Mouse (Mus musculus): Measurements from ENCODE around the gene Ppm1l.

DNA sequence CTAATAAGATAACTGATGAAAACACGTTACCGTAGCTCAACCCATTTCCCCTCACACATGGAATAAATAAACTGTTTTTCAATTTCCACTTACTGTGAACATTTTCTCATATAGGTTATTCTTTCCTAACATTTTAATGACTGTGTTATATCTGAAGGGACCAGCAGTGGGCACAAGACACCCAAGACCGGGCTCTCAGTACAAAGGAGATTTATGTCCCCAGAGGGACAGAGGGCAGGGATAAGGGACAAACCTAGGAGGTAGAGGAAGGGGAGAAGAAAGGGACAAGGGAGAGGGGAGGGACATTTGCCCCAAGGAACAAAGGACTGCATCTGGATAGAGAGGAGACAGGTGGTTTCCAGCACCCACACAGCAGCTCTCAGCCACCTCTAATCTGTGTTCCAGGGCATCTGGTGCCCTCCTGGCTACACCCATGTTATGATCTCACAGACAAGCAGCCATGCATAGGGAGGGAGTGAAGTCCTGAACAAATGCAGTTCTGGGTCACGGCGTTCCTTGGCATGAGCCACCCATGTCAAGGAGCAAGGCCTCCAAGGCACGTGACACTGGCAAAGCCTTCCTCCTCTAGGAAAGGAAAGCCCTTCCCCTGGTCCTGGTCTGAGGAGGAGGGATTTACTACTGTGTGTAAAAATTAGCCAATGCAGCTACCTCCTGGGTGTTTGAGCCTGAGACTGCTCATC is 174.5 kb downstream of the Ppm1l start:
- TF ChIP-seq POLR2A (IDR thresholded peaks at IDR 0.05; ENCODE audit: borderline replicate concordance, extremely low read depth, insufficient read depth, insufficient read length, poor library complexity, severe bottlenecking) (no peak), CTCF (IDR thresholded peaks at IDR 0.05; ENCODE audit: borderline replicate concordance, extremely low read depth, insufficient read depth, insufficient read length) (no peak)

Measured in brain, embryonic 14.5 days (tissue).